Mouse (Mus musculus) erythroblast, embryonic 14.5 days (primary cell): ENCODE measurements around the gene Ccdc142.

Experiments
- GATA1 ChIP-seq: IDR thresholded peaks from 2 replicates; pipeline ENCODE4 v1.6.1; 2012; ENCODE audit warnings: low read length, inconsistent platforms, mixed read lengths
- TAL1 ChIP-seq: IDR thresholded peaks from 3 replicates; pipeline ENCODE4 v1.6.1; 2012; ENCODE audit warnings: low read length, inconsistent platforms, mixed read lengths

- TF ChIP-seq TAL1 (no peak), GATA1 (no peak)
Observed at GRCm38 (mm10) chr6:83142886-83143285, 41.5 kb downstream of the Ccdc142 start.
